Mouse (Mus musculus) retina, adult 2 months (tissue): ENCODE data around the gene Abhd18.
A peak's percentile ranks its signal among the peaks of the same experiment; 100 is the strongest.
"Not testable (repeated sequence)": the region's sequence is repeated elsewhere in the genome, so short reads cannot be mapped to it uniquely, and the experiment has no call there.

ENCODE experiments used
- DNase-seq: peaks from one replicate; pipeline ENCODE4 v3.0.0-alpha.2; 2012; ENCODE audit warnings: low read depth, low spot score

The Abhd18 gene

GRCm38 (mm10) chr3:40846957-40847017 is at the start of gene Abhd18:
TSS of gene Abhd18 (plus strand) at chr3:40846970.
- DNase-seq = not testable (repeated sequence)

DNA sequence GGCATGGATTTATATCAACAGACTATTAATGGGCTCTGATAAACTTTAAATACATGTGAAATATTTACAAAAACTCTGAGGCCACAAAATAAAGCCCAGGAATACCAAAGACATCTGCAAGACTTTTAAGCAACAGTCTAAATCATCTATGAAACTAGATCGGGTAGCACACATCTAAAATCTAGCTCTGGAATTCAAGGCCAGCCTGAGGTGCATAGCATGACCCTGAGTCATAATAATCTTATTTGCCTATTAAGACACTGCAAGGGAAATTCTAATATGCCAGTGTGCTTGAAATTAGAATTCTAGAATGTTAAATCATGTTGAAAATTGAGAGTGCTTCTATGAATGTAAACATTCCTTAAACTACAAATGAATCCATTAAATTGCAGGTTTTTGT is 48.7 kb upstream of the Abhd18 start:
- DNase-seq = no peak

- DNase-seq = no peak
Measured at GRCm38 (mm10) chr3:40798500-40798899, 48.3 kb upstream of the Abhd18 start.

DNA sequence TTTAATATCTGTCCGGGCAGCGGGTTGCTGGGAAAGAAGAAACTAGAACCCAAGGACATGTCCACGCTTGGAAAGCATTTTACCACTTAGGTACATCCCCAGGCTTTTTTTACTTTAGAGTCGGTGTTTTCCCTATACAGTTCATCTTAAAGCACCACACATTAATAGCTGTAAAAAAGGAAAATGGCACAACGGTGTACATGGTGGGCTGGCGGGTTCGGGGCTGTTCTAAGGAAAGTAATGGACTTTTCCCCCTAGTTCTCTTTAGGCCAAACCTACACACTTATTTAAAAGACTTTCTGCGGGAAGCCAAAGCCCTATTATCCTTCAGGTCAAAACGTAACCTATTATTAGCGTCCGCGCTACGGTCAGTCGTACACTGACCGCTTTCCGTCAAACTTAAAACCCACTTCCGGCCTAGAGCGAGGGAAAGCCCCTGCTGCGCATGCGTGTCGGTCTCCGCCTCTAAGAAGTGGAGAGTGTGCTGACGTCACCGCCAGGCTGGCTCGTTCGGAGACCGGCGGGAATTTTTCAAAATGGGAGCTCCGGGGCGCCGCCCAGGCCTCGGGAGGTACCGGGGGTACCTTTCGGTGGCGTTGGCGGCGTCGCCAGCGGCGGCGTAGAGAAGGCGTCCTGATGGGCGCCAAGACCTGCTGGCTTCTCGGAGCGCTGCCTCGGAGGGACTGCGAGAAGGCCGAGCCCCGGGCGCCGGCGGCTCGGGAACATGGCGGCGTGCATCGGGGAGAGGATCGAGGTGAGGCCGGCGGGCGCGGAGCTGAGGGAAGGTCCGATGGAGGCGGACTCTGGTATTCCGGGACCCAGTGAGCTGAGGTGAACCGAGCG is 47.0 kb upstream of the Abhd18 start, which contains the start of gene Plk4:
Gene Plk4, plus strand, starts transcription at position 490 of the 843 bp plus-strand sequence.
- DNase-seq = peak; percentile 90

GRCm38 (mm10) chr3:40800373-40800823 is 46.4 kb upstream of the Abhd18 start:
- no peak for DNase-seq

- no peak for DNase-seq
Measured at GRCm38 (mm10) chr3:40806871-40807270, 39.9 kb upstream of the Abhd18 start.

- no peak for DNase-seq
Measured at GRCm38 (mm10) chr3:40808686-40809085, 38.1 kb upstream of the Abhd18 start.

- no peak for DNase-seq
Measured at GRCm38 (mm10) chr3:40809894-40810293, 36.9 kb upstream of the Abhd18 start.

DNA sequence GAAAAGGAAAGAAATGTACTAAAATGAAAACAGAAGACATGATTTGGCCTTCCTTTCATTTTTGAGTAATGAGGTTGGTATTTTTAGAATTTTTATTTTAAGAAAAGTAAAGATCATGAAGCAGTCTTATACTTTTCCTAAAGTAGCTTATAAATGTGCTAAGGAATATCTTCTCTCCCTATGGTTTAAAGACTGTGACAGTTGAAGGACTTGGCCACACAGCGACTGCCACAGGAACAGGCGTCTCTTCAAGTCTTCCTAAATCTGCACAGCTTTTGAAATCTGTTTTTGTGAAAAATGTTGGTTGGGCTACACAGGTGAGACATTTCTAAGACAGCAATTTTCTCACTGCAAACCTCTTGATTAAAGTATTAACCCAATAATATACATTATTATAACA is 33.5 kb upstream of the Abhd18 start:
- no peak for DNase-seq

GRCm38 (mm10) chr3:40845521-40845920 is 1.2 kb upstream of the Abhd18 start:
- DNase-seq = not testable (repeated sequence)

DNA sequence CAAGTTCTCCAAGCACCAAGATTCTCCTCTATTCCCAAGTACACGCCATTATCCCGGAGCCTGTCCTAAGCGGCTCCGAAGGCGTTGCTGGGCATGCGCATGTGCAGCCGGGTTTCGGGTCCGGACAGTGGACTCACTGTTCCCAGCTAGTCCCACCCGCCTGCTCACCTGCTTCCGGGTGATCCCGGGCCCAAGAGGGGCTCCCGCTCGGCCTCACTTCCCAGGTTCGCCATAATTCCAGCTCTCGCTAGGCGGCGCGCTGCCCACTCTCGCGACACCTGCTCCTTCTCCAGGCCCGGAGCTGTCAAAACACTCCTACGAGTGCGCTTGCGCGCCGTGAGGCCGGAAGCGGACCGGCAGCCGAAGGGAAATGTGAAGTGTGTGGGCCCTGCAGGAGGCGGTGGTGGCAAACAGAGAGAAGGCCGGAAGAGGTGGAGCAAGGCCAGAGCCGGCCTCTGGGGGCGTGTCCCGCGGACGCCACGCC is 255 bp upstream of the Abhd18 start, which contains the start of gene Mfsd8:
Gene Mfsd8, minus strand, starts transcription at position 414 of the 484 bp plus-strand sequence.
- DNase-seq = peak; percentile 95

- DNase-seq = peak; percentile 54
Measured at GRCm38 (mm10) chr3:40847018-40847417, 248 bp downstream of the Abhd18 start.

- DNase-seq = not testable (repeated sequence)
Measured at GRCm38 (mm10) chr3:40847936-40848335, 1.2 kb downstream of the Abhd18 start.

DNA sequence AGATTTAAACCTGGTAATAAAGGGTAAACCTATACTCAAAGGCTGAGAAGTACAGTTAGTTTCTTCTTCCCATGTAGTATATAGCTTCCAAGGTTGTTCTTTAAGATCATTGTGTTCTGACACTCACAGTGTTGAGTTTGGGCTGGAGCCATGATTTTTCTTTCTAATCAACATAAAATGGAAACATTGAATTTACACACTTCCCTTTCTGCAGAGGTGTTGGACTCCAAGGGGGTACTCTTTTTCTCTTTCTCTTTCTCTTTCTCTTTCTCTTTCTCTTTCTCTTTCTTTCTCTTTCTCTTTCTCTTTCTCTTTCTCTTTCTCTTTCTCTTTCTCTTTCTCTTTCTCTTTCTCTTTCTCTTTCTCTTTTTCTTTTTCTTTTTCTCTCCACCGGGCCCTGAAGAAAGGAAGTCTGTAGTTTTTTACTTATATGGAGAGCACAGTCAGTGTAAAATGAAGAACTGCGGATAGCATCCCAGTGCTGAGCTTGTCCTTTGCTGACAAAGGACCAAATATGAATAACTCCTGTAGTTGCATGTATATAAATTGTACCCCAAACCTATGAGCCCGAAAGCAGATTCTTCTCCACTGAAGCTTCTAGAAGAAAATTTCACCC is 6.5 kb downstream of the Abhd18 start:
- not testable (repeated sequence) for DNase-seq

- DNase-seq = peak; percentile 95
Measured at GRCm38 (mm10) chr3:40893816-40894258, 47.1 kb downstream of the Abhd18 start.

GRCm38 (mm10) chr3:40894336-40894735 is 47.6 kb downstream of the Abhd18 start:
- DNase-seq = peak; percentile 9

- not testable (repeated sequence) for DNase-seq
Measured at GRCm38 (mm10) chr3:40902443-40902842, 55.7 kb downstream of the Abhd18 start, which contains the start of gene 1700034I23Rik. TSS of gene 1700034I23Rik (minus strand) at chr3:40902543.

DNA sequence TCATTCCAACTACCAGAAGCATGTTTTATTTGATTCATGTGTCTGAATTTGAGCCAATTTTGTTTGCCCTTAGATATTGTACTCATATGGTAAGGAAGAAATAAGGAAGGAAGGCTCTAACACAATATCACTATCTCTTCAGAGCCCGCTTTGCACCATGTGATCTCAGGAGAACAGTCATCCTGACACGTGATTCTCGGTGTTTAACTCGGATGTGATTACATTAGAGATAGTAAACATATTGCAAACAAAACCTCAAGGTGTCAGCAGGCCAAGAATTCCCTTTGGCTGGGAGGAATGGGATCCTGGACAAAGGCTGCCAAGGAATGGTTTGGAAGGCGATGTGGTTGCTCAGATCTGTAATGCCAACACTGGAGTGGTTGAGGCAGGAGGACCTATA is 91.4 kb downstream of the Abhd18 start:
- DNase-seq = no peak

DNA sequence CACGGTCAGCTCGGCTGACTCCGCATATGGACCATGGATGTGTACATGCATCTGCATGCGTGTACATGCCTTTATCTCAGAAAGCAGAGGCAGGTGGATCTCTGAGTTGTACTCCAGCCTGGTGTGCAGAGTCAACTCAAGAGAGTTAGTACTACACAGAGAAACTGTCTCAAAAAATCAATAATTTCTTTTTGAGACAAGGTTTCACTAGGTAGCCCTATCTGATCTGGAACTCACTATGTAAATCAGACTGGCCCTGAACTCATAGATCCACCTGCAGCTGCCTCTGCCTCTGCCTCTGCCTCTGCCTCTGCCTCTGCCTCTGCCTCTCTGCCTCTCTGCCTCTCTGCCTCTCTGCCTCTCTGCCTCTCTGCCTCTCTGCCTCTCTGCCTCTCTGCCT is 91.8 kb downstream of the Abhd18 start:
- DNase-seq = no peak

DNA sequence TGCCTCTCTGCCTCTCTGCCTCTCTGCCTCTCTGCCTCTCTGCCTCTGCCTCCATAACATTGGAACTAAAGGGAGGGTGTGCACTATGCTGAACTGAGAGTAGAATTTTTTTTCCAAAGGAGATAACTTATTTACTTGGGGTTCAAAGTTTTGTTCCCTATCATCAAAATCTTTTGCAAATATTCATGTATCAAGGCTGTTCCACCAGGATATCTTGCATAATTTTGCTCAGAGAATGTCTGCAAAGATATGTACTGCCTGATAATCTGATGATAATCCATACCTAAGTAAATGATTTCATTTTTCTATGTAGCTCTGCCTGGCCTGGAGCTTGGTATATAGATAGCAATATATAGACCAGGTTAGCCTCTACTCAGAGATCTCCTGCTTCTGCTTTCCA is 92.2 kb downstream of the Abhd18 start:
- DNase-seq = no peak

DNA sequence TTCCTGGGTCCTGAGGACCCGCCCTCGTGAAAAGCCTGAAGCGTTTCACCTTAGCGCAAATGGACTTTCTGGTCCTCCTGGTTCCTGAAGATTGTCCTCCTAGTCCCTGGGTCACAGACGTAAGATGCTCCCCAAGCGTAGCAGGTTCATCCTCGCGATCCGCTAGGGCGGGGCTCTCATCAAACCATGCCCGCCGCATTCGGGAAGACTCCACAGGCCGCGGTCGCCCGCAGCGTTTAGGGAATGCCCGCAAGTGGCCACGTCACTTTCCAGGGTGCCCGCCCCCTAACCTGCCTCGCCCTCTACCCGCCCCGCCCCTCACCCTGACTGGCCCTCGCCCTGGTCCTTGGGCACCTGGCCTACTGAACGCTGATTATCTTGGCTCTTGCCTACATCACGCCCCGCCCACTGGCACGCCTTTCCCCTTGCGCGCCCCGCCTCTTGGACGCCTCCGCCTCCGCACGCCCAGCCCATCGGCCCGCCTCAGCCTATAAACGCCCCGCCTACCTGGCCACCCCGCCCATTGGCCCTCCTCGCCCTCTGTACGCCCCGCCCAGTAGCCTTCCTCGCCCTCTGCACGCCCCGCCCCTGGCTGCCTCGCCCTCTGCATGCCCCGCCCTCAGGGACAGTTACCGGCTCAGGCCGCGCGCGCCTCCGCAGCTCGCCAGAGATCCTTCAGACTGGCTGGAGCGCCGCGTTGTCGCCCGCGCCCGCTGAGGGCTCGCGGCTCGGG is 102.6 kb downstream of the Abhd18 start, which contains the start of gene Larp1b:
Gene Larp1b, plus strand, starts transcription at position 659 of the 733 bp plus-strand sequence.
- DNase-seq = peak; percentile 97

DNA sequence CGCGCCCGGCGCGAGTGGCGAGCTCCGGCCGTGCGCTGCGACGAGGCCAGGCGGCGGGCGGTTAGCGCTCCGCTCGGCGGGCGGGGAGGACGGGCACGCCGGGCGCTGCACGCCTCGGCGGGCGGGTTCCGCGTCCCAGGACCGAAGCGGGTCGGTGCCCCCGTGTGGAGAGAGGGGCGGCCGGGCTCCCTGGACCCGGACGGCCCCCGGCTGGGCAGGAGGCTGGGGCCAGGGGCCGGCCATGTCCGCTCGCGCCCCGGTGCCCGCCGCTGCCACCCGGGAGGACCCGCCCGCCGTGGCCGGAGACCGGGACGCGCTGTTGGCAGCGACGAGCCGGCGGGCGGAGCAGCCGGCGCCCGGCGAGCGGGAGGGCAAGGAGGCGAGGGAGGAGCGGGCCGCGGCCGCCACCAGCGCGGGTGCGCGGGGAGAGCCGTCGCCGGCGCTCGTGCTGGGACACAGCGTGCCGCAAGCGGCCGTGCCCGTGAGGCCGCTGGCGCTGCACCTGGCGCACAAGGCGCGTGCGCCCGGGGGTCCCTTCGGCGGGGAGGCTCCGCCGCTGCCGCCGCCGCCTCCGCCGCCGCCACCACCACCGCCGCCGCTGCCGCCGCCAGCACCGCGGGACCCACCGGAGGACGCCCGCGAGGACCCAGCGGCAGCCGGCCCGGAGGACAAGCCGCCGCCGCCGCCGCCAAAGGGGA is 103.3 kb downstream of the Abhd18 start:
- no peak for DNase-seq
